Mouse (Mus musculus) CD8-positive naive resting alpha-beta T cell, adult 57 days (primary cell): Measurements from ENCODE around the gene Abhd11. TPM values are rescaled to one million over a fixed set of nuclear protein-coding genes. Genes with fewer than 3 reads are reported as not detected.

Experiments
- total RNA-seq: library from RNA; stranded (reverse); gene quantifications from one replicate; pipeline ENCODE4 v1.2.4, GENCODE M21; 2023

Abhd11 gene
- total RNA-seq = 47.0 TPM

GRCm38 (mm10) chr5:135008671-135009589 is at the start of gene Abhd11:
TSS of gene Abhd11 (plus strand) at chr5:135009152.

DNA sequence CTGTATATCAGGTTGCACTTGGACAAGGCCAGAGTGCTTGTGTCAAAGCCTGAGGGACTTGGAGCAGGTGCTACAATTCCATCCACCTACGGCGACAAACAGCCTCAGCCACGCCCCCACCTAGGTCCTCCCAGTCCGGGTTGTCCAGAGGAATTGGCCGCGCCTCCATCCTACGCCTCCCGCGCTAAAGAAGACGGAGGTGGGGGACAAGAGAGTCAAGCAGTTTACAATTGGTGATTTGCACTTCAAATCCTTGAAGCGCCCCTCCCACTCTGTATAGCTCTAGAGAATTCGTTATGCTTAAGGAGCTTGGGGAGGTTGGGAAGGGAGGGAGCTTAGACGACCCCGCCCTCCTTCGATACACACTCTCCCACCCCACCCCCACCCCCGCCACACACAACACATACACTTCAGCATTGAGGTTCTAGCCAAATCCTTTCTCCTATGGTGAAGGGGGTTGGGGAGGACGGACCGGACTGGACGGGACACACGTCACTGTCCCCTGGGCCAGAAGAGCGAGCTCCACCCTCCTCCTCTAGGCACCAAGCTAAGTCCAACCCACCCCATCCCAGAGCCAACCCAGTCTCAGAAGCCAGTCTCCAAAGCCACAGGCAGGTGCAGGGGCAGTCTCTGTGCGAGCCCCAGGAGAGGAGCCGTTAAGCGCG is 23.2 kb upstream of the Abhd11 start, which contains the start of gene Cldn3:
Gene Cldn3, plus strand, starts transcription at position 582 of the 665 bp plus-strand sequence.

GRCm38 (mm10) chr5:135023344-135024173 is 14.6 kb downstream of the Abhd11 start, which contains the start of gene Stx1a:
TSS of gene Stx1a (plus strand) at chr5:135023482.

Other genes with a start within 250 kb of the Abhd11 start
- gene Tmem270, start 102.4 kb upstream of the Abhd11 start, total RNA-seq = not detected
- gene Cldn13, start 93.6 kb upstream of the Abhd11 start, total RNA-seq = not detected
- 15.5 TPM for gene Mettl27, start 76.8 kb upstream of the Abhd11 start, total RNA-seq
- gene Cldn4, start 62.2 kb upstream of the Abhd11 start, total RNA-seq = not detected
- gene Cldn3, start 22.9 kb upstream of the Abhd11 start, total RNA-seq = not detected
- 74.2 TPM for gene Stx1a, start 14.3 kb downstream of the Abhd11 start, total RNA-seq
- gene Dnajc30, start 55.0 kb downstream of the Abhd11 start, total RNA-seq = 18.1 TPM
- 66.8 TPM for gene Bud23, start 55.8 kb downstream of the Abhd11 start, total RNA-seq
- gene Vps37d, start 69.1 kb downstream of the Abhd11 start, total RNA-seq = not detected
- gene Mlxipl, start 80.7 kb downstream of the Abhd11 start, total RNA-seq = not detected
- 14.1 TPM for gene Tbl2, start 140.5 kb downstream of the Abhd11 start, total RNA-seq
- gene Bcl7b, start 159.1 kb downstream of the Abhd11 start, total RNA-seq = 85.6 TPM
- gene Baz1b, start 178.1 kb downstream of the Abhd11 start, total RNA-seq = 101 TPM
- not detected for gene Fzd9, start 242.1 kb downstream of the Abhd11 start, total RNA-seq